Mouse (Mus musculus): ENCODE data around the gene Aurka.

Gene Aurka

DNA sequence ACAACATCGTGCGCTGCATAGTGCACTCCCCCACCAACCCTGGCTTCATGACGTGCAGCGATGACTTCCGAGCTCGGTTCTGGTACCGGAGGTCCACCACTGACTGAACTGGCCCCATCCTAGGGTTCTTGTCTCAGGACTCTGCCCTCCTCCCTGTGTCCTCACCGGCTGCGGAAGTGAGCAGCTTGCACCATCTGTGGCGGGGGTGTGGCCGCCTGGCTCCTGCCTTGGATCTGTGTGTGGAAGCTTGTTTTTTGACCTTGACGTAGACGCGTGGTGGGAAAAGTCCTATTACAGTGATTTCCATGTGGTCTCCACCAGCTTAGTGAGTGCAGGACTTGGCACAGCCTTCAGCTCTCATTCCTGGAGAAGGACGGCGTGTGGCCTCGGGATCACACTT lies 10.2 kb upstream of the Aurka start:
- DNase-seq = no peak

- no peak for DNase-seq
Observed at GRCm38 (mm10) chr2:172378332-172378731, 8.0 kb upstream of the Aurka start.

- no peak for DNase-seq
Observed at GRCm38 (mm10) chr2:172376999-172377515, 6.7 kb upstream of the Aurka start.

DNA sequence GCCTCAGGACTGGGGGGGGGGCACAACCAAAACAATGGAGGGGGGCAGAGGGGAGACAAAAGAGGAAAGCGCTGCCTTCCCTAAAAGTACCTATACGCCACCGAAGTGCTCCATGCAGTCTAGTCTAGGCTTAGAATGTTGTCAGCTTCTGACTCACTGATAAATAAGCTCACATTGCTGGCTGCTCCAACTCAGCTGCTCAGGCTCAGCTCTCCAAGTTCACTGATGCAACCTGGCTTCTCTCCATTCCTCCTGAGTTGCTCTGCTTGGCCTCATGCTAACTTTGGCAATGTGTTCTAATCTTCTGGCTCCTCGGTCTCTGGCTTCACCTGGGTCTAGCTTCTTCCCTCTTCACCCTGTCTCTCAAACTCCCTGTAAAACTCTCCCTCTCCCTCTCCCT lies 6.2 kb upstream of the Aurka start:
- no peak for DNase-seq

DNA sequence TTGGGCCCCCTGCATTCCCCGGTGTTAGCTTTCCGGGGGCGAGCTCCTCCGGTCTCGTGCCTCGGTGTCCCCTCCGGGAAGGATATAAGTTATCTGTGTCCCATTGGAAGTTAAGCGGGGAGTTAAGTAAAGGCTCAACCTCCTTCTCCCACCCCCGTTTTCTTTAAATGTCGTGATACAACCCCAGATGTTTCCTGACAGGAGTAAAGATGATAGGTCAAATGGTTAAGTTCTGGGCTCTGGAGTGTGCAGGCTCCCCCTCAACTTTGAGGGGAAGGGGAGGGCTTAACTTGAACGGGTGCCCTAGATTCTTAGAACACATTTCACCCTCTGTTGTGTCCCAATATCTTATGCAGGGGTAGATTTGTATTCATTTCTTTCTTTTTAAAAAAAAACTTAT lies 923 bp upstream of the Aurka start:
- DNase-seq = no peak

- DNase-seq = no peak
Observed at GRCm38 (mm10) chr2:172363176-172363575, 7.2 kb downstream of the Aurka start.

DNA sequence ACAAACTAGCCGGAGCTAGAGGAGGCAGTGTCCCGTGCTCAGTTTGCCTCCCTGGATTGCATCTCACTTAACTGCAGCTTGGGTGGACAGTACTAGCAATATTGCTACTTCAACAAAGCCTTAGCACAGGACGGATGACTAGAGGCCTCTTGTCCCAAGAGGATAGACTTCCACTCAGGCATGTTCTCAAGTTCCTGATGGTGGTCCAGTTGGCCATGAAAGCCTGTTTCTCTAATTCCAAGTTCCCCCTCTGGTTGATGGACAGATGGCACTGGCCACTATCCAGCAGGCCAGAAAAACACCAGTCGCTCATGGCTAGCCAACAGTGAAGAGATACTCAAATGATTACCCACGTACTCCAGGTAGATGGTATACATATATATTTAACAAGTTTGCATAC lies 14.5 kb downstream of the Aurka start:
- no peak for DNase-seq

- no peak for DNase-seq
Observed at GRCm38 (mm10) chr2:172354761-172355160, 15.6 kb downstream of the Aurka start.

GRCm38 (mm10) chr2:172353218-172353617 lies 17.1 kb downstream of the Aurka start:
- no peak for DNase-seq

DNA sequence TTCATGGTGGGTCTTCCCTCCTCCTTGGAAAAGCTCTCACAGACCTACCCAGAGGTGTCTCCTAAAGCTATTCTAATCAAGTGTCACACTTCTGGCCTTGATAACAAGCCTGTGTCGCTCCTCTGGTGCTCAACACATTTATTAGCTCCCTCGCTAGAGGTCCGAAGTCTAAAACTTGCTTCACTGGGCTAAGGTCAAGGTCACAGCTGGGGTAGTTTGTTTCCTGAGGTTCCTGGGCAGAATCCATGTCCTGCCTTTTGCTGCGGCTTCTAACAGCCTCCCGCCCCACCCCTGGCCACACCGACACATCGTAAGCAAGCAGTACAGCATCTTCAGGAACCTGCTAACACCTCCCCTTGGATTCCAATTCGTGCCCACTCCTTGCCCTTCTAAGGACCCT lies 19.6 kb downstream of the Aurka start:
- no peak for DNase-seq

DNA sequence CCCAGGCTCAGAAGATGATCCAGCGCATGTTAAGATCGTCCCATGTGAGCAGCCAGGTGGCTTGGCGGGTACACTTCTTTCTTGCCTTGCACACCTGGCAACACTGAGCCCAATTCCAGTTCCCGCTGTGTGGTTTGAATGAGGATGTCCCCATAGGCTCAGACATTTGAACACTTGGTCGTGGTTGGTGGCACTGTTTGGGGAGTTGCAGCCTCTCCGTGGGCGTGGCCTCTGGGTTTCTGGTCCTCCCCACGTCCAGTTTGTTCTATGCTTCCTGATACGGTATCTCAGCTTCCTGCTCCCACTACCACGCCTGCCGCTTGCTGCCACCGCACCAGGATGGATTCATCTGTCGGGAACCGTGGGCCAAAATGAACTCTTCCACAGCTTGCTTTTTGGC lies 20.6 kb downstream of the Aurka start:
- no peak for DNase-seq

- no peak for DNase-seq
Observed at GRCm38 (mm10) chr2:172348297-172348950, 21.9 kb downstream of the Aurka start.

GRCm38 (mm10) chr2:172346933-172347611 lies 23.3 kb downstream of the Aurka start:
- no peak for DNase-seq

- no peak for DNase-seq
Observed at GRCm38 (mm10) chr2:172346034-172346929, 24.1 kb downstream of the Aurka start.

DNA sequence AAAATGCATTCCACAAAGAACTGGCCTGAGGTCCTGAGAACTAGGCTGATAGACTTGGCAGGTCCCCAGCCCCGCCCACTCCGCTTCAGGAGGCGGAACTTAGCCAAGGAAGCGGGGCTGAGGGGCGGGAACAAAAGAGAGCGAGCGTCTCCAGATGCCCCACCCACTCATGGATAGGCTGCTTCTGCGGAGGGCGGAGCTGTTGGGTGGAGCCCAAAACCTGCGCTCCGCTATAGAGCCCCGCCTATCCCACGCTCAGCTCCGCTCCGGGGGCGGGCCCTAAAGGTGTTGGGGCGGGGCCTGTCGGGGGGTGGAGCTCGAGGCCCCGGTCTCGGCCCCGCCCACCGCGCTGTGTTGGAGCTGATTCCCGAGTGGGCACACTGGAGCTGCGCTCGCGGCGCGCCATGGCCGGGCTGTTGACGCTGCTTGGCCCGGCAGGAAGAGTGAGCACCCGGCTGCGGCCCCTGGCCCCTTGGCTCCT lies 25.0 kb downstream of the Aurka start, which contains the start of gene Fam210b:
Gene Fam210b, plus strand, starts transcription at position 308 of the 481 bp plus-strand sequence.
- DNase-seq = peak; percentile 100

GRCm38 (mm10) chr2:172344669-172345068 lies 25.7 kb downstream of the Aurka start:
- DNase-seq = peak; percentile 92

GRCm38 (mm10) chr2:172343751-172344150 lies 26.6 kb downstream of the Aurka start:
- DNase-seq = no peak

- DNase-seq = no peak
Observed at GRCm38 (mm10) chr2:172341606-172342005, 28.7 kb downstream of the Aurka start.

DNA sequence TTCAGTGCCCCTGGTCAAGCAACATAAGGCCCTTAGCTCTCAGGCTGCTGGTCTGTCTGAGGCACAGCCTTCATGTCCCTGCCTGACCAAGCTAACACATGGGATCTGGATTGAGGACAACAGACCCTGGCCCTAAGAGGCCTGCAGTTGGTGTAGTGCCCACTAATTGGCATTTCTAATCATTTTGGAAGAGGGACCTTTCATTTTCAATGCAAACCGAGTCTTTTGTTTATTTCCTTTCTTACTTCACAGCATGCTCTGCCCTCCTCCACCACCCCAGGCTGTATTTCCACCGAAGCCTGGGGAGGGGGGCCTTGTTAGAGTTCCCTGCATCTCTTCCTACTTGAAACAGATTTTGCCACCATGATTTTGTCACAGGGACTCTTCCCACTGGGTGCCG lies 29.4 kb downstream of the Aurka start:
- no peak for DNase-seq

DNA sequence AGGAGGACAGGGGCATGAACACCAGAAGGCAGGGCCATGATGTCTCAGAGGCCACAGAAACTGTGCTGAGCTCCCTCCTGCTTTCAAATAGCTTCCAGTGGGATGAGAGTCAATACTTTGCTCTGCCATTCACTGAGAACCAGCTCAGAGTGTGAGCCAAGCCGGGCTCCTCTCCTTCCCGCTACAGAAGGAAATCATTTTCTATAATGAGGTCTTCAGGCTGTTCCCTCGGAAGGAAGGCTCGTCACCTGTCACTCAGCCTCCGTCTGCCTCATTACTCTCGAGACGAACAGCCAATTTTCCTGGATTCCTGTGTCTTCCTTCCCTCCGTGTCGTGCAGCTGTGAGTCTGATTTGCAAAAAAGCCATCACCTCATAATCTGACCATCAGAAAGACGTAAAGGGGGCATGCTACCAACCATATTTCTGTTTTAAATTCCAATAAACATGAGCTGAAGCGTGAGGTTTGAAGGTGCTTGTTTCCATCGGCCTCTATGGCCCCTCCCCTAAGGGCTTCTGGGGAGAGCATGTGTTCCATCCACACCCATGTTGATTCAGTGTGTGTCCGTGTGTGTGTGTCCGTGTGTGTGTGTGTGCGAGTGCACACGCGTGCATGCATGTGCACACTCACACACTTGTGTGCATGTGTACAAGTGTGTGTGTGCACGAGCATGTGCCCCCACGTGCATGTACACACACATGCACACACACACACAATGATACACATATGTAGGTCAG lies 32.0 kb downstream of the Aurka start:
- no peak for DNase-seq

GRCm38 (mm10) chr2:172329179-172329578 lies 41.2 kb downstream of the Aurka start:
- no peak for DNase-seq

- DNase-seq = no peak
Observed at GRCm38 (mm10) chr2:172328248-172328647, 42.1 kb downstream of the Aurka start.

DNA sequence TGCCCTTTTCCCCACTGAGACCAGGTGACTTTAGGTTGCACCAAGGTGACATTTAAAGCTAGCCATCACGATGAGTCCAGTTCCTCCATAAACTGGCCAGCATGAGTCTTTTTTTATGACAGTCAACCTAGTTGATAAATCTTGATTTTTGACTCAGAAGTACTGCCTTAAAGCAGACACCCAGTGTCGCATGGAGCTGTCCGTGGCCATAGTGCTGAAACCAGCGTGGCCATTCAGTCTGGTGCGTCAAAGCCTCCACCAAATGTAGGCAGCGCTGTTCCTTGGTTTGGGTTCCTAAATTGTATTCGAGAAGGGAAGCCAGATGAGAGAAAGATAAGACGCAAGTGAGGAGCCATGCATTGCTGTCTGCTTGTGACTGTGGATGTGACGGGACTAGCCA lies 49.5 kb downstream of the Aurka start:
- no peak for DNase-seq
